Mouse (Mus musculus) midbrain, embryonic 13.5 days (tissue): ENCODE data around the gene Fbl. TPM values are rescaled to one million over a fixed set of nuclear protein-coding genes. Genes with fewer than 3 reads are reported as not detected.
"Not testable (repeated sequence)": the region's sequence is repeated elsewhere in the genome, so short reads cannot be mapped to it uniquely, and the experiment has no call there.

Experiments used
- ATAC-seq: fragments of 200-750 bp; cut with Nextera tagmentation; 2 replicates; pipeline ENCODE4 v1.8.0; 2017; ENCODE audit warnings: mild to moderate bottlenecking, moderate TSS enrichment, moderate library complexity
- H3K27ac ChIP-seq: fragments of 300-500 bp; sonication (generic); 2 replicates; pipeline ENCODE4 v1.5.1; 2015; ENCODE audit warnings: inconsistent platforms, mild to moderate bottlenecking, moderate library complexity
- H3K27me3 ChIP-seq: fragments of 300-500 bp; sonication (generic); 2 replicates; pipeline ENCODE4 v1.6.1; 2015; ENCODE audit warnings: mild to moderate bottlenecking, inconsistent platforms
- H3K36me3 ChIP-seq: fragments of 300-500 bp; sonication (generic); 2 replicates; pipeline ENCODE4 v1.6.1; 2015; ENCODE audit warnings: mild to moderate bottlenecking, inconsistent platforms
- H3K4me1 ChIP-seq: fragments of 300-500 bp; sonication (generic); replicated peaks from 2 replicates; pipeline ENCODE4 v1.6.1; 2015; ENCODE audit warnings: inconsistent platforms
- H3K4me2 ChIP-seq: fragments of 300-500 bp; sonication (generic); replicated peaks from 2 replicates; pipeline ENCODE4 v1.6.1; 2015; ENCODE audit warnings: moderate library complexity, mild to moderate bottlenecking, inconsistent platforms
- H3K4me3 ChIP-seq: fragments of 300-500 bp; sonication (generic); replicated peaks from 2 replicates; pipeline ENCODE4 v1.5.1; 2015; ENCODE audit warnings: mild to moderate bottlenecking, inconsistent platforms
- H3K9ac ChIP-seq: fragments of 300-500 bp; sonication (generic); replicated peaks from 2 replicates; pipeline ENCODE4 v1.6.1; 2015; ENCODE audit warnings: mild to moderate bottlenecking, inconsistent platforms
- H3K9me3 ChIP-seq: fragments of 300-500 bp; sonication (generic); 2 replicates; pipeline ENCODE4 v1.6.1; 2016; ENCODE audit warnings: mild to moderate bottlenecking, inconsistent platforms
- WGBS: fragments of 180-500 bp; shearing (Covaris S2); methylation state at CpG from one replicate; pipeline ENCODE4 v1.1.7; 2015; 5-methylcytosine and 5-hydroxymethylcytosine counted together
- polyA plus RNA-seq: library from polyadenylated mRNA; unstranded; fragments of >200 nt; fragmentation: Nextera tagmentation; extraction: Ambion mirVana; gene quantifications from 2 replicates; pipeline ENCODE4 v1.2.1, GENCODE M21; 2015

Fbl gene
- polyA plus RNA-seq = 89.5 and 98.1 TPM in 2 replicates

- peaks cover 33% of the 10 kb centered on the region for H3K4me1 ChIP-seq
- H3K9ac ChIP-seq = peak within 1 kb of the TSS; percentile 89
- peak within 1 kb of the TSS; percentile 81 for H3K27ac ChIP-seq
- H3K27me3 ChIP-seq = no peaks in the 10 kb centered on the region
- under 1% methylated on average over 80 of the region's 80 CpGs for WGBS
- peak; percentile 91 for ATAC-seq
- H3K9me3 ChIP-seq = no peaks in the 10 kb centered on the region; the same call in 1 of the 2 replicates
- peak within 1 kb of the TSS; percentile 89 for H3K4me3 ChIP-seq
- H3K4me2 ChIP-seq = peak within 1 kb of the TSS; percentile 99
- H3K36me3 ChIP-seq = peaks cover 2% of the 10 kb centered on the region; the same call in 1 of the 2 replicates
Observed at GRCm38 (mm10) chr7:28169489-28170422, at the start of gene Fbl. TSS of gene Fbl (plus strand) at chr7:28169710.

GRCm38 (mm10) chr7:28129166-28129565 lies 40.3 kb upstream of the Fbl start, which contains the start of gene 9530053A07Rik:
TSS of gene 9530053A07Rik (plus strand) at chr7:28129466.
- Histone ChIP-seq H3K27ac (no peak within 1 kb of the TSS), H3K9me3 (no peaks in the 10 kb centered on the region), H3K27me3 (no peaks in the 10 kb centered on the region), H3K4me3 (no peak within 1 kb of the TSS), H3K4me2 (no peak within 1 kb of the TSS), H3K36me3 (no peaks in the 10 kb centered on the region), H3K9ac (no peak within 1 kb of the TSS), H3K4me1 (no peaks in the 10 kb centered on the region)
- no peak for ATAC-seq
- WGBS = 88% methylated on average over 5 of the region's 5 CpGs

GRCm38 (mm10) chr7:28137613-28138012 lies 31.9 kb upstream of the Fbl start:
- Histone ChIP-seq H3K27ac (no peak overlapping the region), H3K4me3 (no peak overlapping the region), H3K9me3 (no peaks in the 10 kb centered on the region), H3K27me3 (no peaks in the 10 kb centered on the region), H3K4me1 (no peaks in the 10 kb centered on the region), H3K9ac (no peak overlapping the region), H3K4me2 (no peak overlapping the region), H3K36me3 (no peaks in the 10 kb centered on the region)
- no peak for ATAC-seq
- 59% methylated on average over 5 of the region's 5 CpGs for WGBS

GRCm38 (mm10) chr7:28148263-28148662 lies 21.2 kb upstream of the Fbl start:
- Histone ChIP-seq H3K9me3 (peaks cover 5% of the 10 kb centered on the region; the same call in 1 of the 2 replicates), H3K9ac (no peak overlapping the region), H3K4me2 (no peak overlapping the region), H3K27me3 (peaks cover 3% of the 10 kb centered on the region; the same call in 1 of the 2 replicates), H3K4me3 (no peak overlapping the region), H3K36me3 (no peaks in the 10 kb centered on the region), H3K27ac (no peak overlapping the region), H3K4me1 (0 out of 2 replicates have a peak, but pooled peaks cover 4% of the 10 kb centered on the region)
- WGBS = 26% methylated on average over 3 of the region's 3 CpGs
- ATAC-seq = peak; percentile 87

GRCm38 (mm10) chr7:28149841-28150240 lies 19.7 kb upstream of the Fbl start:
- Histone ChIP-seq H3K9ac (no peak overlapping the region), H3K9me3 (no peaks in the 10 kb centered on the region), H3K27ac (no peak overlapping the region), H3K4me1 (0 out of 2 replicates have a peak, but pooled peaks cover 4% of the 10 kb centered on the region), H3K27me3 (peaks cover 3% of the 10 kb centered on the region; the same call in 1 of the 2 replicates), H3K36me3 (no peaks in the 10 kb centered on the region), H3K4me2 (no peak overlapping the region), H3K4me3 (no peak overlapping the region)
- WGBS = 92% methylated on average over 1 of the region's 1 CpGs
- no peak for ATAC-seq

GRCm38 (mm10) chr7:28151584-28152221 lies 17.8 kb upstream of the Fbl start:
- peaks cover 3% of the 10 kb centered on the region for H3K27me3 ChIP-seq
- no peaks in the 10 kb centered on the region for H3K9me3 ChIP-seq
- no peaks in the 10 kb centered on the region for H3K36me3 ChIP-seq
- H3K4me3 ChIP-seq = no peak overlapping the region
- 20% methylated on average over 13 of the region's 13 CpGs for WGBS
- ATAC-seq = peak; percentile 34; the same call in 1 of the 2 replicates
- H3K27ac ChIP-seq = no peak overlapping the region
- H3K4me2 ChIP-seq = no peak overlapping the region
- H3K4me1 ChIP-seq = 0 out of 2 replicates have a peak, but pooled peaks cover 4% of the 10 kb centered on the region
- H3K9ac ChIP-seq = peak overlapping the region; percentile 32

GRCm38 (mm10) chr7:28153595-28153994 lies 15.9 kb upstream of the Fbl start:
- not testable (repeated sequence) for H3K27ac ChIP-seq, H3K4me3 ChIP-seq, H3K27me3 ChIP-seq, H3K9me3 ChIP-seq, H3K4me2 ChIP-seq, H3K4me1 ChIP-seq, H3K9ac ChIP-seq, ATAC-seq, H3K36me3 ChIP-seq
- 50% methylated on average over 5 of the region's 5 CpGs for WGBS

GRCm38 (mm10) chr7:28159292-28159691 lies 10.2 kb upstream of the Fbl start:
- H3K9ac ChIP-seq = peak overlapping the region; percentile 36; the same call in 1 of the 2 replicates

GRCm38 (mm10) chr7:28159893-28160292 lies 9.6 kb upstream of the Fbl start:
- H3K9ac ChIP-seq = no peak overlapping the region
- 75% methylated on average over 3 of the region's 3 CpGs for WGBS

More at GRCm38 (mm10) chr7:28159292-28159691, 10.2 kb upstream of the Fbl start:
- Histone ChIP-seq H3K36me3 (no peaks in the 10 kb centered on the region), H3K9me3 (no peaks in the 10 kb centered on the region), H3K27me3 (no peaks in the 10 kb centered on the region; the same call in 1 of the 2 replicates), H3K4me2 (no peak overlapping the region), H3K27ac (no peak overlapping the region), H3K4me3 (no peak overlapping the region), H3K4me1 (no peaks in the 10 kb centered on the region)
- no peak for ATAC-seq
- 77% methylated on average over 6 of the region's 6 CpGs for WGBS

GRCm38 (mm10) chr7:28161163-28161749 lies 8.3 kb upstream of the Fbl start:
- H3K36me3 ChIP-seq = no peaks in the 10 kb centered on the region
- 60% methylated on average over 9 of the region's 9 CpGs for WGBS
- no peak overlapping the region for H3K27ac ChIP-seq
- H3K4me3 ChIP-seq = no peak overlapping the region
- ATAC-seq = no peak
- no peak overlapping the region for H3K4me2 ChIP-seq
- no peaks in the 10 kb centered on the region for H3K4me1 ChIP-seq
- no peaks in the 10 kb centered on the region; the same call in 1 of the 2 replicates for H3K9me3 ChIP-seq
- H3K27me3 ChIP-seq = no peaks in the 10 kb centered on the region
- H3K9ac ChIP-seq = no peak overlapping the region

More at GRCm38 (mm10) chr7:28159893-28160292, 9.6 kb upstream of the Fbl start:
- Histone ChIP-seq H3K27ac (no peak overlapping the region), H3K36me3 (no peaks in the 10 kb centered on the region), H3K27me3 (no peaks in the 10 kb centered on the region; the same call in 1 of the 2 replicates), H3K4me2 (no peak overlapping the region), H3K9me3 (no peaks in the 10 kb centered on the region), H3K4me3 (no peak overlapping the region), H3K4me1 (no peaks in the 10 kb centered on the region)
- ATAC-seq = no peak

- no peaks in the 10 kb centered on the region for H3K27me3 ChIP-seq
- peaks cover 17% of the 10 kb centered on the region for H3K4me1 ChIP-seq
- WGBS = 77% methylated on average over 6 of the region's 6 CpGs
- no peak for ATAC-seq
- H3K9ac ChIP-seq = no peak overlapping the region
- H3K36me3 ChIP-seq = no peaks in the 10 kb centered on the region
- H3K4me2 ChIP-seq = no peak overlapping the region
- no peak overlapping the region for H3K4me3 ChIP-seq
- H3K9me3 ChIP-seq = no peaks in the 10 kb centered on the region; the same call in 1 of the 2 replicates
- H3K27ac ChIP-seq = no peak overlapping the region
Observed at GRCm38 (mm10) chr7:28165406-28165805, 4.1 kb upstream of the Fbl start.
